Mouse (Mus musculus) embryonic fibroblast, embryonic 13.5 days (primary cell): ENCODE measurements at regions not wholly inside any gene's neighbourhood (a gene's known extent, or its start where the extent isn't known, plus 50 kb on each side); places are given as distances from the start of the nearest gene placed in this dataset.

Experiments used
- CTCF ChIP-seq: IDR thresholded peaks from 2 replicates; pipeline ENCODE4 v1.5.1; 2011; ENCODE audit warnings: mild to moderate bottlenecking, control low read depth, low read length, moderate library complexity, borderline replicate concordance; ENCODE audit not compliant: insufficient read depth
- POLR2A ChIP-seq: IDR thresholded peaks from 2 replicates; pipeline ENCODE4 v1.6.1; 2011; ENCODE audit warnings: low read depth, mild to moderate bottlenecking, control low read depth, low read length, moderate library complexity

DNA sequence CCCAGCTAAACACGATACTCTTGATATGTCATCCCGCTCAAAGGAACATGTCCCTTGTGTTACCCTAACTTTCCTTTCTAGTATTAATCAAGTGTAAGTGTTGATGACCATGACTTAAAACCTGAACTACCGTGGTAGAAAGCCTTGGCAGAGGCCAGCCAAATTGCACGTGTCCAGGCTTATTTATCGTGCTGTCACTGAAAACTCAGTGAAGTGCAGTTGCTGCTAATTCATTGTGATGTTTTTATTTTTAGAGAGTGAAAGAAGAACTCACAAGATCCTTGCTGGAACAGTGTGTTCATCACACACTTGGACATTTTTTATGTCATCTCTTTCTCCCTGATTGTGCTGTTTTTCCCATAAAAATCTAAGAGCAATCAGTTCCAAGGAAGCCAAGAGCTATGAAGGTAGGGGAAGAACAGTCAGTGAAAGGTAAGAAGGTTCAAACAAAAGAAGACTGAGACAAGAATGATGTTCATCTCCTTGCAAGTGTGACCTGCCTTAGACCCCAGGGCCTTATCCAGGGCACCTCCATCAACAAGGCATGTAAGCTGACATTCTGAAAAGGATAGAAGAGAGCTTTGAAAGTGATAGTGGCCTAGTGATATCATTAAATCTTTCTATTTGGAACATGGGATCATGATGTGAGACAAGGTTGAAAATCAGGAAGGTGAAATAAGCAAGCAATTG, 718.9 kb upstream of the Nrsn1 start:
- TF ChIP-seq POLR2A (no peak), CTCF (no peak)
